ENCODE assay signal across 25 mouse cellular contexts in the genomic region with DNA sequence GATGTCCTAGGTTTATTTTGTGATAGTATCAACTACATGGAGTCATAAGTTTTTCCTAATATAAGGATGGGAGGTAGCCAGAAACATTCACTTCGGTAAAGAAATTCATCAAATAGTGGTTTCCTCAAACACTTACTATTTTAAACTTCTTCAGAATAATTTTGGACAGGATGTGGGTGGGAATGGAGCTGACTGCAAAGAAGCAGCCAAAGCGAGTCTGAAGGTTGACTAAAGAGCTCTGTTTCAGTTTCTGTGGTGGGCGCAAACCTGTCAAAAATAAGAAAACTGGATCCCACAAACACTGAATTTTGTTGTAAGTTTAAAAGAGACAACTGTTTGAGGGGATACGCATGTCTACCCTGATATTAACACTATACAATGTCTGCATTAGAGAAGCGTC.
"Had no signal": no experiment of that assay in that cellular context is flagged by ENCODE, and none has a peak within 500 bp of the region (broad histone marks: within the 10 kb centered on the region; RNA-seq: fewer than 3 reads in every experiment).

No protein-coding gene starts in this region.

- H3K4me3 ChIP-seq: gastrocnemius, adult 2 months; heart, embryonic 10.5 days; heart, embryonic 12.5 days; hindbrain, embryonic 10.5 days; hindbrain, embryonic 12.5 days; intestine, embryonic 15.5 days; kidney, embryonic 15.5 days; limb, embryonic 13.5 days; limb, embryonic 15.5 days; liver, embryonic 12.5 days had no signal

- H3K27ac ChIP-seq: gastrocnemius, adult 2 months; heart, embryonic 10.5 days; hindbrain, embryonic 10.5 days; hindbrain, embryonic 12.5 days; hindbrain, embryonic 14.5 days; intestine, embryonic 15.5 days; kidney, embryonic 15.5 days; kidney, postnatal 0 days; limb, embryonic 13.5 days; limb, embryonic 15.5 days; liver, embryonic 12.5 days; liver, embryonic 14.5 days had no signal

- DNase-seq: gastrocnemius, adult 2 months; gastrocnemius, postnatal 10 days; gastrocnemius, postnatal 25 days; heart, adult 18-20 months; heart, postnatal 10 days; heart, postnatal 4 days; kidney, adult 18-20 months; kidney, adult 8-10 months; kidney, postnatal 14 days; kidney, postnatal 36 days; layer of hippocampus, adult 9-11 months; layer of hippocampus, postnatal 36 days; left cerebral cortex, postnatal 4 days had no signal
